Mouse (Mus musculus) spleen, adult 2 months (tissue): ENCODE measurements around the gene Acnat1.
"Not testable (repeated sequence)": the region's sequence is repeated elsewhere in the genome, so short reads cannot be mapped to it uniquely, and the experiment has no call there.

Experiments
- CTCF ChIP-seq: fragments of 200-500 bp; IDR thresholded peaks from 2 replicates; pipeline ENCODE4 v1.5.1; 2011; ENCODE audit warnings: mild to moderate bottlenecking, inconsistent platforms; ENCODE audit not compliant: insufficient read depth, insufficient read length, insufficient replicate concordance; ENCODE audit errors: extremely low read depth
- POLR2A ChIP-seq: fragments of 200-500 bp; IDR thresholded peaks from 2 replicates; pipeline ENCODE4 v1.6.1; 2011; ENCODE audit warnings: low read depth, low read length, inconsistent platforms

DNA sequence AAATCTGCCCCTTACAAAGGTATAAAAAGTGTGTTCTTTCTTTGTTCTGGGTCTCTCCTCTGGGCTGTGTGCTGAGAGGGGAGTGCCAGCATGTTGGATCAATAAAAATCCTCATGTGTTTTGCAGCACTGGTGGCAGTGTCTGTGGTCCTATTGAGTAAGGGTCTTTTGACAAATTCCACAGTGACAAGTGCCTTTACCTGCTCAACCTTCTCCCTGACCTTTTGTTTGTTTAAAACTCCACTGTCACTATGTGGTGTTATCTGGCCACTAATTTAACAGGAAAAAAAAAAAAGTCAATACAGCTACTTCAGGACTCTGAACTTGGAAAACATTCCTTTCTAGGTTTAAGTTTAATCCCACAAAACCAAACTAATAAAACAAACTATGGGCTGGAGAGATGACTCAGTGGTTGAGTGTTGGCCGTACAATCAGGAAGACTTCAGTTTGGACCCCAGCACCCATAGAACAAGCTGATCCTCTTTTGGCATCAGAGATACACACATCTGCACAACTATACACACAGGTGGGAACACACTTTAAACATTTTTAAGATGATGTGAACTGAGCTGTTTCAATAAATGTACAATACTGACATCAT, 36.6 kb upstream of the Acnat1 start:
- not testable (repeated sequence) for TF ChIP-seq POLR2A, CTCF
